Mouse (Mus musculus): ENCODE data around the gene Kmt5b. TPM values are rescaled to one million over a fixed set of nuclear protein-coding genes. Genes with fewer than 3 reads are reported as not detected.

The Kmt5b gene
- total RNA-seq, 2 experiments from 2014 or later, result 52.4 to 52.6 TPM

GRCm38 (mm10) chr19:3846676-3847604 lies 79.7 kb downstream of the Kmt5b start:
- no peak for TF ChIP-seq CTCF (IDR thresholded peaks at IDR 0.05)
- DNase-seq (ENCODE audit: extremely low spot score in 1 of 2, low spot score in 2 of 2), result no peak
- intact Hi-C loops (cut with DNase I), result no loop called here
- Histone ChIP-seq H3K27ac (no peak overlapping the region), H3K4me3 (no peak overlapping the region)

- no peak for TF ChIP-seq CTCF (IDR thresholded peaks at IDR 0.05)
These were observed 80.5 kb downstream of the Kmt5b start for GRCm38 (mm10) chr19:3847711-3848110.

GRCm38 (mm10) chr19:3848207-3848808 lies 81.1 kb downstream of the Kmt5b start:
- no peak for TF ChIP-seq CTCF (IDR thresholded peaks at IDR 0.05)
- DNase-seq (ENCODE audit: extremely low spot score in 1 of 2, low spot score in 2 of 2), result no peak
- intact Hi-C loops (cut with DNase I), result no loop called here
- Histone ChIP-seq H3K27ac (no peak overlapping the region), H3K4me3 (no peak overlapping the region)

More at GRCm38 (mm10) chr19:3847711-3848110, 80.5 kb downstream of the Kmt5b start:
- Histone ChIP-seq H3K27ac (no peak overlapping the region), H3K4me3 (no peak overlapping the region)
- DNase-seq (ENCODE audit: extremely low spot score in 1 of 2, low spot score in 2 of 2), result no peak
- intact Hi-C loops (cut with DNase I), result no loop called here

- Histone ChIP-seq H3K4me3 (no peak overlapping the region), H3K27ac (no peak overlapping the region)
- no peak for TF ChIP-seq CTCF (IDR thresholded peaks at IDR 0.05)
- no peak for DNase-seq (ENCODE audit: extremely low spot score in 1 of 2, low spot score in 2 of 2)
- intact Hi-C loops (cut with DNase I), result no loop called here
These were observed 82.0 kb downstream of the Kmt5b start for GRCm38 (mm10) chr19:3849251-3849650.

- H3K4me3 ChIP-seq, result no peak overlapping the region
- TF ChIP-seq CTCF (IDR thresholded peaks at IDR 0.05), result no peak
- H3K27ac ChIP-seq, result no peak overlapping the region
- no peak for DNase-seq (ENCODE audit: extremely low spot score in 1 of 2, low spot score in 2 of 2)
- intact Hi-C loops (cut with DNase I), result loop anchor here (5.0 kb wide), 1 partner anchor 57 kb away; the partner anchor contains the start of gene Tcirg1
These were observed 82.9 kb downstream of the Kmt5b start for GRCm38 (mm10) chr19:3850076-3850475.

- no peak for TF ChIP-seq CTCF (IDR thresholded peaks at IDR 0.05)
- peak overlapping the region; percentile 83 for H3K4me3 ChIP-seq
- H3K27ac ChIP-seq, result peak overlapping the region; percentile 82
- intact Hi-C loops (cut with DNase I), result loop anchor here (5.0 kb wide), 1 partner anchor 56 kb away; the partner anchor contains the start of gene Tcirg1
- peak; percentile 16 to 20 for DNase-seq (ENCODE audit: extremely low spot score in 1 of 2, low spot score in 2 of 2)
These were observed 83.7 kb downstream of the Kmt5b start for GRCm38 (mm10) chr19:3850847-3851469.

- intact Hi-C loops (cut with DNase I), result loop anchor here (5.0 kb wide), 1 partner anchor 56 kb away; the partner anchor contains the start of gene Tcirg1
- TF ChIP-seq CTCF (IDR thresholded peaks at IDR 0.05), result no peak
These were observed 84.3 kb downstream of the Kmt5b start, which contains the start of gene Chka for GRCm38 (mm10) chr19:3851502-3851962. Gene Chka (plus strand): TSS chr19:3851773.

GRCm38 (mm10) chr19:3851979-3852681 lies 84.9 kb downstream of the Kmt5b start:
- TF ChIP-seq CTCF (IDR thresholded peaks at IDR 0.05), result no peak; the same call in 1 of the 2 replicates
- intact Hi-C loops (cut with DNase I), result loop anchor here (5.0 kb wide), 1 partner anchor 55 kb away; the partner anchor contains the start of gene Tcirg1
- peak; percentile 43 to 57 for DNase-seq (ENCODE audit: extremely low spot score in 1 of 2, low spot score in 2 of 2)
- H3K27ac ChIP-seq, result peak overlapping the region; percentile 97
- peak overlapping the region; percentile 83 for H3K4me3 ChIP-seq

More at GRCm38 (mm10) chr19:3851502-3851962, 84.3 kb downstream of the Kmt5b start, which contains the start of gene Chka:
- H3K4me3 ChIP-seq, result peak within 1 kb of the TSS; percentile 83
- peak within 1 kb of the TSS; percentile 97 for H3K27ac ChIP-seq
- peak; percentile 99 for DNase-seq (ENCODE audit: extremely low spot score in 1 of 2, low spot score in 2 of 2)

- no peak for DNase-seq (ENCODE audit: extremely low spot score in 1 of 2, low spot score in 2 of 2)
- TF ChIP-seq CTCF (IDR thresholded peaks at IDR 0.05), result no peak
- H3K4me3 ChIP-seq, result peak overlapping the region; percentile 83
- intact Hi-C loops (cut with DNase I), result loop anchor here (5.0 kb wide), 1 partner anchor 54 kb away; the partner anchor contains the start of gene Tcirg1
- H3K27ac ChIP-seq, result no peak overlapping the region
These were observed 85.9 kb downstream of the Kmt5b start for GRCm38 (mm10) chr19:3853121-3853520.

- DNase-seq (ENCODE audit: extremely low spot score in 1 of 2, low spot score in 2 of 2), result no peak
- intact Hi-C loops (cut with DNase I), result loop anchor here (5.0 kb wide), 1 partner anchor 53 kb away; the partner anchor contains the start of gene Tcirg1
- no peak overlapping the region for H3K4me3 ChIP-seq
- no peak overlapping the region for H3K27ac ChIP-seq
- no peak for TF ChIP-seq CTCF (IDR thresholded peaks at IDR 0.05)
These were observed 86.7 kb downstream of the Kmt5b start for GRCm38 (mm10) chr19:3853891-3854290.

GRCm38 (mm10) chr19:3855091-3855490 lies 87.9 kb downstream of the Kmt5b start:
- no peak for TF ChIP-seq CTCF (IDR thresholded peaks at IDR 0.05)
- peak overlapping the region; percentile 33; the same call in 1 of the 2 replicates for H3K27ac ChIP-seq
- DNase-seq (ENCODE audit: extremely low spot score in 1 of 2, low spot score in 2 of 2), result no peak
- H3K4me3 ChIP-seq, result no peak overlapping the region; the same call in 1 of the 2 replicates
- intact Hi-C loops (cut with DNase I), result no loop called here

Data from left cerebral cortex, adult 2 months (tissue).